1 mouse cellular context compared by ENCODE assay signal in the genomic region with DNA sequence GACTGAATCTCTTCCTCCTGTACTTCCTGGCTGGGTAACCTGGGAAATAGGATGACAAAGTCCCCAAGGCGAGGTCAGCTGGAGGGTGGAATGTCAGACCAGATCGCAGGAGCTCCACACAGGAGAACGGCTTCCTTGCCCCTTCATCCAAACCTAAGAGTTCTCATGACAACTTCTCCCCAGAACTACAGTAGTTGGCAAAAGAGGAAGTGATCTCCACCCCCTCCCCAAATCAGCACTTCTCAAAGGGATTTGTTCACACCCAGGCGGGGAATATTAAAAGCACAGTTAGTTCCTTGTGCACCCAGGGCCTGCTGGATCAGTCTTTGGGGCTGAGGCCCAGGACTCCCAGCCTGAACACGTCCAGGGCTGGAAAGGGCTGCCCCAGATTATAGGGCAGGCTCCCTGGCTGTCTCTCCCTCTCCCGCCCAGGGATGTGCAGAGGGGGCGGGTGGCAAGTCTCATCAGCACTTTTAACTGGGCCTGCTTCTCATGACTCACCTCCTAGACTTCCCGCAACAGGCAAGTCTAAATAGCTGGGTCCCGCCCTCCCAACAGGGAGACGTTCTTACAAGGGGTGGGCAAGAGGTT.
TF ChIP-seq lines count a peak whose summit lies in the region.

No protein-coding gene starts in this region.

TF ChIP-seq in MEL, 35 proteins besides CTCF, POLR2A, EP300 and RAD21 (continued from another document):
- no peak for TF ChIP-seq ETS1 (IDR thresholded peaks at IDR 0.05; ENCODE audit: low read depth, low read length)
- no peak for TF ChIP-seq USF1 (IDR thresholded peaks at IDR 0.05; ENCODE audit: low read depth, low read length)
- no peak for TF ChIP-seq SIN3A (IDR thresholded peaks at IDR 0.05; ENCODE audit: low read length)
- TF ChIP-seq UBTF (IDR thresholded peaks at IDR 0.05; ENCODE audit: borderline replicate concordance, insufficient read depth, low read depth, low read length): no peak
- TF ChIP-seq JUND (IDR thresholded peaks at IDR 0.05; ENCODE audit: low read depth, low read length): no peak
- TF ChIP-seq POLR2AphosphoS5 (IDR thresholded peaks at IDR 0.05; ENCODE audit: borderline replicate concordance, low read depth, low read length): no peak
- no peak for TF ChIP-seq MAZ (IDR thresholded peaks at IDR 0.05; ENCODE audit: low read depth, low read length)
- TF ChIP-seq TAL1 (IDR thresholded peaks at IDR 0.05; ENCODE audit: low read length): no peak
- 0 out of 2 replicates have a peak, but pooled peaks have one; percentile 47 for TF ChIP-seq E2F4 (IDR thresholded peaks at IDR 0.05; ENCODE audit: borderline replicate concordance, low read depth, low read length)
- TF ChIP-seq SMC3 (IDR thresholded peaks at IDR 0.05; ENCODE audit: low read depth, low read length): peak; percentile 3; the same call in 1 of the 2 replicates
- TF ChIP-seq CHD1 (IDR thresholded peaks at IDR 0.05; ENCODE audit: low read depth, low read length): no peak
- no peak for TF ChIP-seq CHD2 (IDR thresholded peaks at IDR 0.05; ENCODE audit: low read length)
